Mouse (Mus musculus) limb, embryonic 10.5 days (tissue): ENCODE data around the gene 2410015M20Rik. TPM values are rescaled to one million over a fixed set of nuclear protein-coding genes. Genes with fewer than 3 reads are reported as not detected.
"Not testable (repeated sequence)": the region's sequence is repeated elsewhere in the genome, so short reads cannot be mapped to it uniquely, and the experiment has no call there.

Source experiments
- DNase-seq: peaks from one replicate; pipeline ENCODE4 v3.0.0-alpha.2; 2017; ENCODE audit warnings: low spot score
- H3K27ac ChIP-seq: fragments of 300-500 bp; sonication (generic); 2 replicates; pipeline ENCODE4 v1.5.1; 2016; ENCODE audit warnings: mild to moderate bottlenecking
- H3K27me3 ChIP-seq: fragments of 300-500 bp; sonication (generic); 2 replicates; pipeline ENCODE4 v1.6.1; 2016; ENCODE audit warnings: low read depth, mild to moderate bottlenecking; ENCODE audit not compliant: poor library complexity, severe bottlenecking
- H3K36me3 ChIP-seq: fragments of 300-500 bp; sonication (generic); 2 replicates; pipeline ENCODE4 v1.6.1; 2016; ENCODE audit warnings: mild to moderate bottlenecking, moderate library complexity
- H3K4me1 ChIP-seq: fragments of 300-500 bp; sonication (generic); 2 replicates; pipeline ENCODE4 v1.6.1; 2016
- H3K4me3 ChIP-seq: fragments of 300-500 bp; sonication (generic); 2 replicates; pipeline ENCODE4 v1.5.1; 2016; ENCODE audit warnings: mild to moderate bottlenecking, moderate library complexity
- H3K9me3 ChIP-seq: fragments of 300-500 bp; sonication (generic); replicated peaks from 2 replicates; pipeline ENCODE4 v1.6.1; 2016; ENCODE audit warnings: mild to moderate bottlenecking
- WGBS: fragments of 180-500 bp; shearing (Covaris S2); methylation state at CpG from one replicate; pipeline ENCODE4 v1.1.7; 2016; 5-methylcytosine and 5-hydroxymethylcytosine counted together
- polyA plus RNA-seq: library from polyadenylated mRNA; unstranded; fragments of >200 nt; fragmentation: Nextera tagmentation; extraction: Ambion mirVana; gene quantifications from 2 replicates; pipeline ENCODE4 v1.2.1, GENCODE M21; 2016

The 2410015M20Rik gene
- polyA plus RNA-seq, 1 experiment from 2014 or later = 205 TPM

DNA sequence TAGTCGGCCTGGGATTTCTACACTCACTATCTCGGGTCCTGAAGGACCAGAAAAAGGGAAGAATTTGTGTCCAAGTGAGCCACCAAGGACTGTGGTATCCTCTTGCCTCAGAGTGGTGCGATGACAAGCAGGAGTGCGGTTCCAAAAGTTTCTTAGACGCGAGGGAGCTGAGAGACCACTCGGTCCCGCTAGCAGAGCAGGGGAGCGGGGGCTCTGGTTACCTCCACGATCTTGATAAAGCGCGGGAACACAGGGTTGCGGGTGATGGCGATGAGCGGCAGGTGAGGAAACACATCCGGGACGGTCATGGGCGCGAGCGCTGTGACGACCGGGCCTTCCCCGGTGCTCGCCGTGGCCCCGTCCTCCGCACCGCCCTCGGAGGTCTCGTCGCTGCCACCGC lies 16.7 kb upstream of the 2410015M20Rik start:
- H3K27me3 ChIP-seq = no peaks in the 10 kb centered on the region
- H3K27ac ChIP-seq = peak overlapping the region; percentile 88
- no peaks in the 10 kb centered on the region for H3K9me3 ChIP-seq
- peak overlapping the region; percentile 98 for H3K4me3 ChIP-seq
- no peak for DNase-seq
- peaks cover 42% of the 10 kb centered on the region for H3K36me3 ChIP-seq
- under 1% methylated on average over 31 of the region's 32 CpGs for WGBS
- H3K4me1 ChIP-seq = peaks cover 29% of the 10 kb centered on the region

DNA sequence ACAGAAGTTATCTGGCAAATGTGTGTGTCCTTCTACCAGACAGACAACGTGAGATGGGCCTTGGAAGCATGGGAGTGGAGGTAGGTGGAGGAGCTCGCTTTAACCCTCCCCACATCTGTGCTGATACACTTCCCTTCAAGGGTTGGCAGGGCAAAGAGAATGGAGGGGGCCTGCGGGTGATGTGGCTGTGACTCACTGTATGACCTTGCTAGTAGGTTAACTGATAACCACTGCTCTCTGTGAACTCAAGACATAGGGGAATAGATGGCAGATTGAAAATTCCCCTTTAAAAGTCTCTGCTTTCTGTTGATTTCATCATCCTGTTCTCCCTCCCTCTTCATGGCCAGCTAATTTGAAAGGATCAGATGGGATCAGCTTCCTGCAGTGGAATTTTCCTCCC lies 15.9 kb upstream of the 2410015M20Rik start:
- H3K4me3 ChIP-seq = peak overlapping the region; percentile 98; the same call in 1 of the 2 replicates
- H3K27ac ChIP-seq = no peak overlapping the region
- DNase-seq = no peak
- no peaks in the 10 kb centered on the region for H3K27me3 ChIP-seq
- peaks cover 29% of the 10 kb centered on the region for H3K4me1 ChIP-seq
- no peaks in the 10 kb centered on the region for H3K9me3 ChIP-seq
- peaks cover 50% of the 10 kb centered on the region for H3K36me3 ChIP-seq
- 85% methylated on average over 3 of the region's 3 CpGs for WGBS

DNA sequence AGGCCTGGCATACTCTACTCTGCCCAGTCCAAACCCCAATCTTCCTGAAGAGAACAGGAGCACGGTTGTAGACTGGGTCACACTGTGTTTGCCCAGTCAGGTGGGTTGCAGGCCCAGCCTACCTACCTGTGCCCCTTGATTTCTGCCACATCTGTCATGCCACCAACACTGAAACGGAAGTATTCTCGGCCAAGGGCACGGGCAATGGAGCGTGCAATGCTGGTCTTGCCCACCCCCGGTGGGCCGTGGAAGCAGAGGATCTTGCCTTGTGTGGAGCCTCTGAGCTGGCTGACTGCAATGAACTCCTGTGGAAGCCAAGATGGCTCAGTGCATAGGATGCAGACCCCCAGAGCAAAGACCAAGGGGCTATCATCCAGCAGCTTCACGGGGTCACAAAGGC lies 8.1 kb upstream of the 2410015M20Rik start:
- WGBS = 96% methylated on average over 8 of the region's 8 CpGs
- H3K36me3 ChIP-seq = peaks cover 90% of the 10 kb centered on the region
- H3K27me3 ChIP-seq = no peaks in the 10 kb centered on the region
- no peak overlapping the region for H3K27ac ChIP-seq
- H3K4me3 ChIP-seq = no peak overlapping the region
- DNase-seq = no peak
- no peaks in the 10 kb centered on the region for H3K9me3 ChIP-seq
- peaks cover 19% of the 10 kb centered on the region for H3K4me1 ChIP-seq

DNA sequence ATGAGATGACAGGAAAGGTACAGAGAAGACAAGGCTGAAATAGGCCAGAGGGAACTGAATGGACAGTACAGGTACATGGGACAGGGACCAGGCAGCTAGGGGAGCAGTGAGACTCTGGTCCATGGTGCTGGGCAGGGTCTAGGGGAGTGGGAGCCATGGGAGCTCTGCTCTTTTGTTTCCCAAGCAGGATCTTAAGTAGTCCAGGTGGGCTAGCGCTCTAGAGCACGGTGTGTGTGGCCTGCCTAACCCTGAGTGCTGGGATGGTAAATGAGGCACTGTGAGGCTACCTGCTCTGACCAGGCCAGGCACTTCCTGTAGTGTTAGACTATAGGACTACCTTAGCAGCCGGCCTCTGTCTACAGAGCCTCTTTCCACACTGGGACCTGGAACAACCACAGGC lies 7.2 kb upstream of the 2410015M20Rik start:
- Histone ChIP-seq H3K4me3 (no peak overlapping the region), H3K36me3 (peaks cover 81% of the 10 kb centered on the region)

DNA sequence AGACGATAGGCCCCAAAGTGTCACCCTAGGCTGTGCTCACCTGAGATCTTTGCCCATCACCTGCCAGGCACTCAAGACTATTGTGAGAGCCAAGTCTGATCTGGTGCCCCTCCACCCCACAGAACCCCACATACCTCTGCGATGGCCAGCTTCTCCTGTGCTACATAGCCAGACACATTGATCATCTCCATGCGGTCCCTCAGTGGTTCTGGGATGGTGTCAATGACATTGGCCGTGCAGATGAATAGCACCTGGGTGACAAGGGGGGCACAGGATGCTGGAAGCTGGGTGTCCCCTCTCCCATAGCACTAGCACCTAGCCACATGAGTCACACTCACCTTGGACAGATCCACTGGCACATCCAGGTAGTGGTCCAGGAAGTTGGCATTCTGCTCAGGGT lies 6.2 kb upstream of the 2410015M20Rik start:
- Histone ChIP-seq H3K4me3 (peak overlapping the region; percentile 80), H3K27me3 (no peaks in the 10 kb centered on the region), H3K9me3 (no peaks in the 10 kb centered on the region), H3K36me3 (peaks cover 72% of the 10 kb centered on the region), H3K27ac (0 out of 2 replicates have a peak overlapping the region, but pooled peaks have one; percentile 11), H3K4me1 (peaks cover 31% of the 10 kb centered on the region)
- 87% methylated on average over 4 of the region's 4 CpGs for WGBS
- no peak for DNase-seq

More for the DNA sequence above, 7.2 kb upstream of the 2410015M20Rik start:
- no peaks in the 10 kb centered on the region for H3K27me3 ChIP-seq
- DNase-seq = no peak
- H3K27ac ChIP-seq = no peak overlapping the region
- WGBS = 83% methylated on average over 3 of the region's 3 CpGs
- H3K4me1 ChIP-seq = peaks cover 26% of the 10 kb centered on the region
- H3K9me3 ChIP-seq = no peaks in the 10 kb centered on the region

DNA sequence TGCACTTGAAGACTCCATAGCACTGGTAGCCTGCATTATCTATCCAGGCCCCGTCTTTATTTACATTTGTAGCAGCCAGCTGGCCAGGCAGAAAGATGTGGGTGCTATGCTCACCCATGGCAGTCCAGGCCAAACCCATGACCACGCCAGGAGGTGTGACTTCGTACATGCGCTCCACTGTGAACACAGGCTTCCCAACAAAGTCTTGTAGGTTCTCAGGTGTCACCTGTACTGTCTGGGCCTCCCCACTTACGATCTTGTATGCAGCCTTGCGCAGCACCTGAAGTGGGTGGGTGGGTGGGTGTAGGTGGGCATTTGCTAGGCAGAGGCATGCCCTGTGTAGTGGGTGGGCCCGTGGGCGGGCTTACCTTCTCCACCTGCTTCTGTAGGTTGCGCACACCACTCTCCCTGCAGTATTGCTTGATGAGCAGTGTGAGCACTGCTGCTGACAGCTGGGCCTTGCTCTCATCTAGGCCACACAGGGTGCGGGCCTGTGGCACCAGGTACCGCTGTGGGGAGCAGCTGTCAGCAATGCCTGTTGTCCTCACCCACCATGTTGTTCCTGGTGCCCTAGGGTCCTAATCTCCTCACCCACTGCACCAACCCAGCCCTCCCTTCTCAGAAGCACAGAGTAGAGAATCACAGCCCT lies 5.7 kb upstream of the 2410015M20Rik start:
- peak overlapping the region; percentile 80 for H3K4me3 ChIP-seq
- H3K4me1 ChIP-seq = peaks cover 34% of the 10 kb centered on the region
- H3K9me3 ChIP-seq = no peaks in the 10 kb centered on the region
- H3K27me3 ChIP-seq = no peaks in the 10 kb centered on the region
- H3K27ac ChIP-seq = no peak overlapping the region
- 85% methylated on average over 11 of the region's 11 CpGs for WGBS
- DNase-seq = no peak
- peaks cover 66% of the 10 kb centered on the region for H3K36me3 ChIP-seq

DNA sequence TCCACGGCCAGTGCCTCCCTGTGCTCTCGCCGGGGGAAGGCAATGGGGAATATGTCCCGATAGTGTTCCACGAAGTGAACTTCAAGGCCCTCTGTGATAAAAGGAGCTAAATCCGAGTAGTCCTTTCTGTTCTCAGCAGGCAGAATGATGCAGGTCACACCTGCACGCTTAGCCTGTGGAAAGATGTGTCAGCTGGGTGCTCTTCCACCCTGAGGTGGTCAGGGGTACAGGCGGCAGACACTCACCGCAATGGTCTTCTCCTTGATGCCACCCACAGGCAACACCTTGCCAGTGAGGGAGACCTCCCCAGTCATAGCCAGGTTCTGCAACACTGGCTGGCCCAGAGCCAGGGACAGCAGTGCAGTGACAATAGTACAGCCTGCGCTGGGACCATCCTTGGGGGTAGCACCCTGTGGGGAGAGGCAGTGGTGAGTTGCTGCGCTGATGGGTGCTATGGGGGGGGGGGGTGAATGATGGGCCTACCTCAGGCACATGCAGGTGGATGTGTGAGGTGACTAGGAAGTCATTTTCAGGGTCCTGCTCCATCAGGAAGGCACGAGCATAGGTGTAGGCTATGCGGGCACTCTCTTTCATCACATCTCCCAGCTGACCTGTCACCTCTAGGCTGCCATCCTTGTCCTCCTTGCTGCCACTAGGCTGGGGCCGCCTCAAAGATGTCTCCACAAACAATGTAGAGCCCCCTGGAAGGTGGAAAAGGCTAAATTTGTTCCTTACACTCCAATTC lies 5.0 kb upstream of the 2410015M20Rik start:
- peaks cover 38% of the 10 kb centered on the region for H3K4me1 ChIP-seq
- peaks cover 59% of the 10 kb centered on the region for H3K36me3 ChIP-seq
- no peaks in the 10 kb centered on the region for H3K9me3 ChIP-seq
- H3K27ac ChIP-seq = peak overlapping the region; percentile 96
- H3K4me3 ChIP-seq = peak overlapping the region; percentile 80
- no peaks in the 10 kb centered on the region for H3K27me3 ChIP-seq
- WGBS = 33% methylated on average over 14 of the region's 14 CpGs
- no peak for DNase-seq

DNA sequence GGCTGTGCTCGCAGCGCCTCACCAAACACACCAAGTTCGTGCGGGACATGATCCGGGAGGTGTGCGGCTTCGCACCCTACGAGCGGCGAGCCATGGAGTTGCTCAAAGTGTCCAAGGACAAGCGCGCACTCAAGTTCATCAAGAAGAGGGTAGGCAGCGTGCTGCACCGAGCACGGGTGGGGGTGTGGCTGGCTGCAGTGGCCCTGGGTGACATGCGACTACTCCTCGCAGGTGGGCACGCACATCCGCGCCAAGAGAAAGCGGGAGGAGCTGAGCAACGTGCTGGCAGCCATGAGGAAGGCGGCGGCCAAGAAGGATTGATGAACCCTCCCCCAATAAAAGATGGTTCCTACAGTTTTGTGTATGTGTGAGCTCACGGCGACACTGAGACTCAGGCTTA lies 4.3 kb upstream of the 2410015M20Rik start:
- not testable (repeated sequence) for H3K9me3 ChIP-seq, H3K27me3 ChIP-seq
- H3K27ac ChIP-seq = peak overlapping the region; percentile 96
- H3K4me1 ChIP-seq = peaks cover 42% of the 10 kb centered on the region
- H3K36me3 ChIP-seq = peaks cover 53% of the 10 kb centered on the region
- WGBS = under 1% methylated on average over 26 of the region's 26 CpGs
- peak; percentile 52 for DNase-seq
- H3K4me3 ChIP-seq = peak overlapping the region; percentile 80

DNA sequence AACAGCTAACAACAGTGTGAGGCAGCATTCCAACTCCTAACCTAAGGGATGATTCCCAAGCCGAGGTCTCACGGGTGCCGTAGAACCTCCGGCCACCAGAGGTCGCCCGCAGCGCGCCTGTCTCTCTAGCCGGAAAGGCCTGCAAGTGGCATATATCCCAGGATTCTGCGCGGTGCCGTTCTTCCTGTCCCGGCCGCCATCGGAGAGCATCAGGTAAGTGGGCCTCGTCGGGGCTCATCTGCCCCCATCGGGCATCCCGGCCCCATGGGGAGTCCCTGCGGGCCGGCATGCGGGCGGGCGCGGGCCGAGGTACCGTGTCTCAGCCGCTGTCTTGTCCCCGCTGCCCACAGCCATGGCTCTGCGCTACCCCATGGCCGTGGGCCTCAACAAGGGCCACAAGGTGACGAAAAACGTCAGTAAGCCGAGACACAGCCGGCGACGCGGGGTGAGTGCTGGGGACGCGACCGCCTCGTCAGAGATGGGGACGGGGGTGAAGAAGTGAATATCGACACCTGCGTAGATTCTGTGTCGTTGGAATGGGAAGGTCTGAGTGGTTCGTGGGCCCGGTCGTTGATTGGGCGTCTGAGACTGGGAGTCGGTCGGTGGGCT lies 3.8 kb upstream of the 2410015M20Rik start, which contains the start of gene Rpl36:
Gene Rpl36, plus strand, starts transcription at position 181 of the 609 bp plus-strand sequence.
- DNase-seq = peak; percentile 99
- Histone ChIP-seq H3K9me3 (no peaks in the 10 kb centered on the region), H3K36me3 (peaks cover 47% of the 10 kb centered on the region), H3K4me1 (peaks cover 48% of the 10 kb centered on the region), H3K27me3 (no peaks in the 10 kb centered on the region), H3K4me3 (peak within 1 kb of the TSS; percentile 80), H3K27ac (peak within 1 kb of the TSS; percentile 96)
- under 1% methylated on average over 52 of the region's 52 CpGs for WGBS

DNA sequence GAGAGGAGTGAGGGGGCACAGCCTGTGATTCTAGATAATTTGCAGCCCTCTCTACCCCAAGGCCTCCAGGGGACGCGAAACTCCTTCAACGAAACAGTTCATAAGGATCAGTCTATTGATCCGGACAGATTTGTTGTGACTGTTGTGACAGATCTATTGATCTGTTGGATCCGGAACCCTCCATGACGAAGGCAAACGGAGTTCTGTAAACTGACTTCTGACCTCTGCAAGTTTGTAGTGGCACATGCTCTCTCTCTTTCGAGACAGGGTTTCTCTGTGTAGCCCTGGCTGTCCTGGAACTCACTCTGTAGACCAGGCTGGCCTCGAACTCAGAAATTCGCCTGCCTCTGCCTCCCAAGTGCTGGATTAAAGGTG lies 3.0 kb upstream of the 2410015M20Rik start:
- H3K27me3 ChIP-seq, DNase-seq, H3K9me3 ChIP-seq: not testable (repeated sequence)
- 75% methylated on average over 10 of the region's 10 CpGs for WGBS
- Histone ChIP-seq H3K27ac (0 out of 2 replicates have a peak overlapping the region, but pooled peaks have one; percentile 27), H3K4me1 (peaks cover 56% of the 10 kb centered on the region), H3K36me3 (peaks cover 46% of the 10 kb centered on the region), H3K4me3 (peak overlapping the region; percentile 80)

DNA sequence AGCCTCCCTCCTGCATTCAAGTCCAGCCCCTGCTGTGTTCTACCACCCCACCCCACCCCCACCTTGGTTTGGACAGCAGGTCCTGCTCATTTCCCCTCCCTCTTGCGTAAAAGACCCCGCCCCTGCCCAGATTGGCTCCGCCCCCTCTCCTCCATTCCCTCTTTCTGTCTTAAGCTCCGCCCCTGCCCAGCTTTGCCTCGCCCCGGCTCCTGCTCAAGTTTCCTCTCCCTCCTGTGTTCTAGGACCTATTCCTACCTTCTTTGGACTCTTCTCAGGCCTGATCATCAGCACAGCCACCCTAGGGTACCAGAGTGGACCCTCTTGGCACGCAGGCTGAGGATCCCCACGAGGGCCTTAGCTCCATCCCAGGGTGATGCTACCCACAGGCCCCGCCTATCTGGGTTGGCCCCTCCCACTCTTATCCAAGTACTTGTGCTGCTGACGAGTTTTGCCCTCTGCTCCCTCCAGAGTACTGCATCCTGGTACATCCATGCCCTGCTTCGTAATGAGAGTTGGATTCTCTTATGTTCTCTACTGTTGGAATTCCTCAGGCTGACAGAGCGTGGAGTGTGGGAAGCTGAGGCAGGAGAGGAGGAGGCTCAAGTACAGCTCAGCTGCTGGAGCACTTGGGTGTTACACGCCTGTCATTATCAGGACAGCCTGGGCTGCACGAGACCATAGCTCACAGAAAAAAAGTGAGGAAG lies 2.4 kb upstream of the 2410015M20Rik start:
- WGBS = 11% methylated on average over 14 of the region's 14 CpGs
- H3K27ac ChIP-seq = 0 out of 2 replicates have a peak overlapping the region, but pooled peaks have one; percentile 27
- peak overlapping the region; percentile 34 for H3K4me3 ChIP-seq
- no peaks in the 10 kb centered on the region for H3K9me3 ChIP-seq
- no peaks in the 10 kb centered on the region for H3K27me3 ChIP-seq
- H3K4me1 ChIP-seq = peaks cover 57% of the 10 kb centered on the region
- H3K36me3 ChIP-seq = peaks cover 46% of the 10 kb centered on the region
- DNase-seq = peak; percentile 51

DNA sequence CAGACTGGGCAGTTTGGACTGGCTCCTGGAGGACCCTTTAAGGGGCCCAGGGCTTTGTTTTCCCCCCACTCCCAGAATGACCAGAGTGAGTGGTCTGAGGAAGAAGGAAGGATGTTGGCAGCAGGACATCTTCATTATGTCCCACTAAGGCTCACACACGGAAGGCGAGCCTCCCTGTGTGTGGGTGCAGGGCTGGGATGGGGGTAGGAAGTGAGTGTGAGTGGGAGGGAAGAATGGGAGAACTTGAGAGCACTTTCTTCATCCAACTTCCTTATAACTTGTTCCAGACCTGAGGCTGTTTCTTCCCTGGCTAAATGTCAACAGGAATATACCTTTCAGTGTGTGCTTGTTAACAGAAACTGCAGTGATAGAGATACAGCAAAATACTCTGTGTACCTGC lies 1.8 kb upstream of the 2410015M20Rik start:
- Histone ChIP-seq H3K4me3 (peak overlapping the region; percentile 68), H3K4me1 (peaks cover 57% of the 10 kb centered on the region), H3K9me3 (no peaks in the 10 kb centered on the region), H3K27me3 (no peaks in the 10 kb centered on the region), H3K27ac (no peak overlapping the region), H3K36me3 (peaks cover 46% of the 10 kb centered on the region)
- 71% methylated on average over 2 of the region's 2 CpGs for WGBS
- no peak for DNase-seq
